Mouse (Mus musculus): ENCODE measurements around the gene Pawr.

The Pawr gene

DNA sequence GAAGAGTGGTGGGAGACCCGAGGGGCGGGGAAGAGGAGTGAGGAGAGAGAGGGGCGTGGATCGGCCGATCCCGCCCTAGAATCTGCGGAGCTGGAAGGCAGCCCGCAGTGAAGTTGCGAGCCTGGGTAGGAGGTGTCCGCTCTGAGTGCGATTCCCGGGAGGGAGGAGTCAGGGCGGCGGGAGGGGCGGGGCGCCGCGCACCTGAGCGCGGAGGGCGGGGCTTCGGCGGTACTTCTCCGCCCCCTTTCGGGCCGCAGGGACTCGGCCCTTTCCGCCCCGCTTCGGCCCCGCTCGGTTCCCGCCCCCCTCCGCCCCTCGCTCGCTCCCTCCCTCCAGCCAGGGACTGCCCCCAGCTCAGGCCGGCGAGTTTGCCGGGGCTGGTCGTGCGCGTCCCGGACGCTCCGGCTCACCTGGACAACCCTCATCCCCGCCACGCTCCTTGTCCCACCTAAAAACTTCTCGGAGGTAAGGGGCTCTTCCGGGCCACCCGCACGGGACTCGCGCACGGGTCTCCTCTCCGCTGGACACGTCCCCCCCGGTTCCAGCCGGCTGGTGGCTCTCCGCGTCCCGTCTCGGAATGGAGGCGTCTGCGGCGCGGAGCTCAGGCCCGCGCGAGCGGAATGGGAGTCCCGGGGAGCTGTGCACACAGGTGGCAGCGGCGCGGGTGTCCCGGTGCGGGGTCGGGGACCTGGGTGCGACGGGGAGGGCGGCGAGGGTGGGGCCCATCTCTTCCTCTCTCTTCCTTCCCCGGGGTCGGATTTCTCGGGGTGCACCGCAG lies at the start of gene Pawr:
TSS of gene Pawr (plus strand) at position 338 of the 778 bp plus-strand sequence.
- DNase-seq = peak; percentile 81 to 86

DNA sequence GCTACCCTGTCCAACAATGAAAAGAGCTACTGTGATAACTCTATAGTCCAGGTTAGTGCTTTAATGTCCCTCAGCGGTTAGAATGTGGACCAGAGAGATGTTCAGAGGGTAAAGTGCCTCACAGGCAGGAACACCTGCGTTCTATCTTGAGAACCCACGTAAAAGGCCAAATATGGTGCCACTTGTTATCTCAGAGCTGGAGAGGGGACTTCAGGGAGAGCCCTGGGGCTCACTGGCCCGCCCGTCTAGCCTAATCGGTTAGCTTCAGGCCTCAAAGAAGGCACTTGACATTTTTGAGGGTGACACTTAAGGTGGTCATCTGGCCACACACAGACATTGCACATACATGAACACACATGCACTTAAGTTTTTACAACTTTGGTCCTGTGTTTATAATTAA lies 49.6 kb upstream of the Pawr start:
- DNase-seq = no peak

DNA sequence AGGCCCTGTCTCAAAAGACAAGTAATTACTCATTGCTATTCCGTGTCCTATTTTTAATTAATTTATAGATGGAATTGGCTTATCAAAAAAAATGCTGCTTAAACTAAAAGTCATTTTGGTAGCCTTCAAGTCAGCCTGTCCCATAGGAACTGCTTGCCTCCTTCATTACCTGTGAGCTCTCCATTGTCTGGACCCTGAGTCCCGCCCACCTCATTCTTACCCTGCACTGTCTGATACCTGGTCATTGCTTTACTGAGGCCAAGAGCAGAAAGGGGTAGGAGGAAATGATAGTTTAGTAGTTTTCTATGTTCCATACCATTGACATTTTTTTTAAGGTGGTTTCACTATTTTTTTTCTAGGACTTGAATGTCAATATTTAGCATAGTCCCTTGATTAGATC lies 48.5 kb upstream of the Pawr start:
- no peak for DNase-seq

DNA sequence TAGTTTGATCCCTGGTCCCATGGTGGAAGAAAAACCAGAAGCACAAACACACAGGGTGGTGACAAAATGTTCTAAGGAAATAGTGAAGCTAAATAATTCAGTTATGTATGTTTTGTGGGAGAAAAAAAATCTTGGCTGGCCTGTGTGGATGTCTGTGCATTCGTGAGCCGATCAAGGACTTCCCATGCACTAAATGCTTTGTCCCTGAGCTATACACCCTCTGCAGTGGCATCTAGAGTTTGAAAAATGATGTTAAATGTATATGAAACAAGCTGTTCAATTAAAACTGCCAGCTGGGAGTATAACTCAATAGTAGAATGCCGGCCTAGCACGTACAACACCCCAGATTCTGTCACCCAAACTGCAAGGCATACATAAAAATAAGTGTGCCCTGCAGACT lies 48.1 kb upstream of the Pawr start:
- no peak for DNase-seq

DNA sequence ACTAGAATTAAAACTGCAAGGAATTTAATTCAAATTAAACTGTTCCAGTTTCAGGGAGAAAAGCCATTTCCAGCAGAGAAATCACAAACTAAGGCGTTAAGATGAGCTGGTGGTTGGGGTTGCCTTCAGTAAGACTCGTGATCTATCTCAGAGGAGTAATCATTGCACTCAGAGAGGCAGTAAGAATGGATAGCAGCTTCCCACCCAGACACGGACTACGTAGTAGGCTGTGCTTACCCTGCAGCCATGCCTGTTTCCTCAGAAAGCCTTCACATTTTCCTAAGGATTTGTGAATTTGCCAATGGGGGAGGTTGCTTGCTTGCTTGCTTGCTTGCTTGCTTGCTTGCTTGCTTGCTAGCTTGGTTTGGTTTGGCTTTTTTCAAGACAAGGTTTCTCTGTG lies 47.5 kb upstream of the Pawr start:
- no peak for DNase-seq

DNA sequence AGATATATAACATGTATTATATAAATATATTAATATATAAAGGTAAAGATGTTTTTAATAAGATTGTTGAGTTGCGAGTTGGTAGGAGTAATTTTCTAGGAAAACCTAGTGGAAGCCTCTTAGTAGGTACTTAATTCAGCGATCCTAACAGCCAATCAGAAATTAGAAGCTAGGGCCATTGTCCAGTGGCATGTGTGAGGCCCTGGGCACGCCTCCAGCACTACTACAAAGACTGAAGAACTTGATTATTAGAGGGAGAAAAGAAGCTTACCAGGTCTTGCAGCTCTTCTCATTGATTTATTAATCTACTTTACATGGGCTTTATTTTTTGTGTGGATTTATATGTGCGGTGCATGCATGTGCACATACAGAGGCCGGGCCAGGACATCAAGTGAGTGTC lies 46.9 kb upstream of the Pawr start:
- no peak for DNase-seq

DNA sequence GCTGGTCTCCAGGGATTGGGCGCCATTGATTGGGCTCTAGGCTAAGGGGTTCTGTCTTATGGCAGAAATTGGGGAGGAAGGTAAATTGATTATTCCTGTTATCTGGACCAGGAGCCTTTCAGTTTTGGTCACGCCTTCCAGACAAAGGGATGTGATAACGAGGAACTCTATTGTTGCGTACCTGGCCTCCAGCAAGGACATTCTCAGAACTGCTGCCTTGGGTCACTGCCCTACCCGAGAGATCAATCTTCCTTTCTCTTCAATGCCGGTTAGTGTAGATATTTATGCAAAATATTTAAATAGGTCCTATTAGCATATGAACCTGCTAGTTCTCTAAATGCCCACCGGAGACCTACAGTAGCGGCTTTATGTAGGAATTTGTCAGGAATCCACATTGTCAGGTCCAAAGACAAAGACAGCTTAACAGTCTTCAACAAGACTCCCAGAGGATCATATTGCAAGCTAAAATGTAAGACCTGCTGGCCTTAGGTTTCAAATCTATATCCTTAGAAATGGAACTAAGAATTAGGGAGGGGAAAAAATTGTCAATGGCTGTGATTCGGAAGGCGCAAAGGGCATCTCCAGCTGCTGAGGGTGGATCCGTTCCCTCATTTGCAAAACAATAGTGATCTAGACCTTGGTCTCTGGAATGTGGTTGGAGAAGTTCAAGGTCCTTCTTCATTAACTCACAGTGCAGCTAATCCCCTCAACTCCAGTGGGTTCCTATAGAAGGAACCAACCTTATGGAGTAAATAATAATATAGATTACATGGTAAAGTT lies 45.1 kb upstream of the Pawr start:
- no peak for DNase-seq

DNA sequence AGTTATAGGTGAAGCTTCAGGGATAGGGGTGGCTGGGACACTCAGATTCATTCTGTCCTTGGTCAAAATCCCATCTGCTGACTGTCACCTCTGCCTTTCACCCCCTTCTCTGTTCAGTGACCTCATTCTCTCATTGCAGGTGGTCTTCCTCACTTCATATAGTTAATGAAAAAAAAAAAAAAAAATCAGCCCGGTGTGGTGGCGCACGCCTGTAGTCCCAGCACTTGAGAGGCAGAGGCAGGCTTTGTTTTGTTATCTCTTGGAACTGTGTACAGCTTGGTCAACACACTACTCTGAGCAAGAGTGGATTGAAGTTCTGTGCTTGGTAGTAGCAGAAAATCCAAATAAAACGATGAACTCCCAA lies 44.5 kb upstream of the Pawr start:
- no peak for DNase-seq

DNA sequence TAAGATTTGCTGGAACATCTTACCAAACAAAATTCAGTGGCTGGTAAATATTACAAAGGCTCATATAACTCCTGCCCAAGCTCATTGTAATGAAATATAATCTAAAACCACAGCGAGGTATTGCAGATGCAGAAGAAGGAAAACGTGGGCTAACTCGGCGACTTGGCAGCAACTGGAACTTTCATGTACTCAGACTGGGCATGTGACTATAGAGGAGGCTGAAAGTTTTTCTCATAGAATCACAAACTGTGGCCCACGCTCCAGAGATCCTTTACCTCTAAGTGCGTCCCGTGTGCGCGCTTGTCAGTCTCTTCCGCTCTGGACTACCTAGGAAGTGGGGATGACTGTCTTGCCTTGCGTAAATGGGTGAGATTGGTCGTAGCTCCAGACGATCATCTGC lies 41.9 kb upstream of the Pawr start:
- no peak for DNase-seq

DNA sequence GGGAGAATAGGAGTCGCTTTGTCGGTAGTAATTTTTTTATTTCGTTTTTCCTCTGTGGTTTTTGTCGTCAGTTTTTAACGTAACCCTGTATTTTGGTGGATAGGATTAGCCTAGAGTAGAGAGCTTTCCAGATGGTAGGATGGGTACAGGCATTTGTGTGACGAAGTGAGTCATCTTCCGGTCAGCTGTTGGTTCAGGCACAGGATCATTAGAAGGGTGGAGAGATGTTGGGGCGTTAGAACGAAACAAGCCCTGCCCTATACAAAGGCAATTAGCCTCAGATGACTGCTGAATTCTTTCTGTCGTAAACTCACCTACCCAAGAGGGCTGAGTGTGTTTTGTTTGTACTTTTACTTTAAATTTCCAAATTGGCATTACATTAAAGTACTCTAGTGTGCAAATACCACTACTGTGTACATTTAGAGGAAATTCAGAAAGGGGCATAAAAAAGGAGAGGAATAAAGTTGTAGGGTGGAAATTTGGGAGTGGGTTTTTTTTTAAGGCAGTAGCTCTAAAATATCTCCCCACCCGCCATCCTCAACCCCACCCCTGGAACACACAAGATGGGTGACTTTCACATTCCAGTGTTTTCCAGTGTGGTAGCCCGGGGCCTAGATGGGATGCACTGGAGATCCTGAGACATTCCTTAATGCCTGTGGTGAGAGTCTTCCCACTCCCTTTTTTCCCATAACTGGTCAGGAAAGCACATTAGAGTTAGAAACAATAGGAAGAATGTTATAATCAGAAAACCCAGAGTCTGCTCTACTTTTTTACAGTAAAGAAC lies 40.0 kb upstream of the Pawr start:
- DNase-seq = no peak

DNA sequence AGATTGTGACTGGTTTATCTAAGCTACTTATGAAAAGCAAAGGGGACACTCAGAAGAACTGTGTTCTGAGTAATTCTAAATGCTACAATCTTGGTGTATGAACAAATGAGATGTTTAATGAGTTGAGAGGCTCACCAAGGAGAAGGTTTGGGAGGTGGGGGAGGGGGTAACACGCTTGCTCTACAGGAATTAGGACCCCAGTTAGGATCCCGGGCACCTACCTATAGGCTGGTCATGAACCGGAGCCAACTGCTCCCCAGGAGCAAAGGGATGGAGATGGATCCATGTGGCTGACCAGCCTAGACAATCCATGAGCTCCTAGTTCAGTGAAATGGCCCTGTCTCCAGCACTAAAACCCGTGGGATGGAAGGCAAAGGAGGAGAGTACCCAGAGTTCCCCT lies 39.3 kb upstream of the Pawr start:
- DNase-seq = no peak

DNA sequence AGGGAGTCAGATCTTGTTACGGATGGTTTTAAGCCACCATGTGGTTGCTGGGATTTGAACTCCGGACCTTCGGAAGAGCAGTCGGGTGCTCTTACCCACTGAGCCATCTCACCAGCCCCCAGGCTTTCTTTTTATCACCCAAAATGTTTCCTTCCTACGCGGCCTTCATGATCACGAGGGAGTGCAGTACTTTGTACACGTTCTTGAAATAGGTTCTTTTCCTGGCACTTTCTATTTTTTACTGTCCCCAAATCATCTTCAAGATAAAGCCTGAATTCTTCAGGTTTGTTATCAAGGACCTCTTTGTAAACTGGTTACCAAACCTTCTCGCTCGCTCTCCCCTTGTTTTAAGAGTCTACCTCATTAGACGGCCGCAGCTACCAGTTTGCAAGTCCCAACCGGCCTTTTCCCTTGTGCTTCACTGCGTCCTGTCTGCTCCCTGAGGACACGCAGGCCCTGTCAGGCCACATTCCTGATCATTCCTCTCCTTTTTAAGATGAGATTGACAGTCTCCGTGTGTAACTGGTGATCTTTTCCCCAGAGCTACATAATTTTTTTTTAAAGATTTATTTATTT lies 38.2 kb upstream of the Pawr start:
- DNase-seq = no peak

DNA sequence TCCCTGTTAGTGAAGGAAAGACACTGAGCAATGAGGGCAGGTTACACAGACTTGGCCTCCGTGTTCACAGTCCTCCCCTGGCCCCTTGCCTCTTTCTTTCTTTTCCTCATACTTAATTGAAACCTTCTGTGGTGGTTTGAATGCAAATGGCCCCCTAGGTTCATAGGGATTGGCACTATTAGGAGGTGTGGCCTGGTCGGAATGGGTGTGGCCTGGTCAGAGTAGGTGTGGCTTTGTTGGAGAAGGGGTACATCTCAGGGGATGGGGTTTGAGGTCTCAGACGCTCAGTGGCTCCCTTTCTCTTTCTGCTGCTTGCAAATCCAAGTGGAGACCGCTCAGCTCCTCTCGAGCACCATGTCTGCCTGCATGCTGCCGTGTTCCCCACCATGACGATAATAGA lies 37.2 kb upstream of the Pawr start:
- no peak for DNase-seq

DNA sequence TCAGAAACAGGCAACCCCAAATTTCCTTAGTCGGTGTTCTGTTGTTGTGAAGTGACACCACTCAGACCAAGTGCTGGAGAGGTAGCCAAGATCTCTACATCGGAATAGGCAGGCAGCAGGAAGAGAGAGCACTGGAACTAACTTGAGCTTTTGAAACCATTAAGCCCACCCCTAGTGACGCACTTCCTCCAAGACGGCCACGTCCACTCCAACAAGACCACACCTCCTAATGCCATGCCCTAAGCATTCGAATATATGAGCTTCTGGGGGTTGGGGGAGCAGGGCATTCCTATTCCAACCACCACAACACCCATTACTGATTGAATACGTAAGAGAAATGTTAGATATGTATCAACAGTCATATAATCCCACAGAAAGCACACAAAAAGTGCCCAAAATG lies 35.5 kb upstream of the Pawr start:
- no peak for DNase-seq

DNA sequence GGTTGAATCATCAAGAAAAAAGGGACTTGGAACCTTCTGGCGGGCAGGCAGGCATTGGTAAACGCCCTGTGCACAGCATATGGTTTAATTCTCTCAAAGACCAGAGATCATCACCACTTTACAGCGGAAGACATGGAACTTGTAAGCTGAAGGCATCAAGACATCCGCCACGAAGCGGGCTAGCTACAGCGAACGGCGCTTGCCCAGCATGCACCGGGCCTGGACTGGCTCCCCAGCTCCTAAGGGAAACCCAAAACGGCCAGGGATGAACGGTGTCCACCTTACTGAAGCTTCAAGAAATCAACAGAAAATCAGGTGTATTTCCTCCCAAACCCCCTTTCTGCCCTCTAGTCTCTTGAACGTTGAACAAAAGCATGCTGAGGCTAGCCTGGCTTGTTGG lies 33.7 kb upstream of the Pawr start:
- DNase-seq = no peak

DNA sequence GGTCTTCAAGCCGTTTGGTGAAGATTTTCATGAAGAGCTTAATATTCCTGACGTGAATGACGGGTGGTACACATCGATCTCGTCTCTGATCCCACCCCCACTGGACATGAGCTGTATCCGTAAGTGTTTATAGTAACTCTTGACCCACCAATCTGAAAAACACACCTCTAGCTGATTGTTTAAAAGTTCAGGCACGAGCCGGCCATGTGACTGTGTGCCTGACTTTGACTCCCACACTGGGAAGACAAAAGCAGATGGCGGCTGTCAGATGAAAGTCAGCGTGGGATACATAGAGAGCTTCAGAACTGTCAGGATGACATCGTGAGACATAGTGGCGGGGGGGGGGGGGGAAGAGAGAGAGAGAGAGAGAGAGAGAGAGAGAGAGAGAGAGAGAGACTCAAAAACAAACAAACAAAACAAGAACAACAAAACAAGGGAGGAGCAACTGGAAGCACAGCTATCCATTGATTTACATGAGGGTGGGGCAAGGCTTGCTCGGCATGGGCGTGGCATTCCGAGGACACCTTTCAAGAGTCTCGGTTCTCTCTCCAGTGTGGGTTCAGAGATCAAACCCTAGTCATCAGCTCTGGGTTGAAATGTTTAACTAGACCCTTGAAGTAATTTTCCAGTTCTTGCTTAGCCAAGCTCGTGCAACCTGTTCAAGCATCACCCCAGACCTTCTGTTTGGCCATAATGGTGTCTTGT lies 32.9 kb upstream of the Pawr start:
- DNase-seq = peak; percentile 49 to 61

DNA sequence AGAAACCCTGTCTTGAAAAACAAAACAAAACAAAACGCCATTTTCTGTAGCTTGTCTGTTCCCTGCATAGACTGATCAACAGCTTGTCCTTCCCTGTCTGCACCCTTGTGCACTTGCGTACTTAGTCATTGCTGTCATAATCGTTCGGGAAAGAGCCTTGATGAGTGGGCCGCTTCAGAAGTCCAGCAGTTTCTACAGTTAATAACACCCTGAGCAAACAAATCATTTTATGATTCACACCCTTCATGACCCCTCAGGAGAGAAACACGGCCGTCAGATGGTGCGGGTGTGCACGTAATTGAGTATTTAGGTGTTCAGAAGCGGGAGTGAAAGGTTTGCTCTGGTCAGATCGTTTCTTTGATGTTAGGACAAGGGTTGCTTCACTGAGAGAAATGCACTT lies 32.1 kb upstream of the Pawr start:
- DNase-seq = no peak

DNA sequence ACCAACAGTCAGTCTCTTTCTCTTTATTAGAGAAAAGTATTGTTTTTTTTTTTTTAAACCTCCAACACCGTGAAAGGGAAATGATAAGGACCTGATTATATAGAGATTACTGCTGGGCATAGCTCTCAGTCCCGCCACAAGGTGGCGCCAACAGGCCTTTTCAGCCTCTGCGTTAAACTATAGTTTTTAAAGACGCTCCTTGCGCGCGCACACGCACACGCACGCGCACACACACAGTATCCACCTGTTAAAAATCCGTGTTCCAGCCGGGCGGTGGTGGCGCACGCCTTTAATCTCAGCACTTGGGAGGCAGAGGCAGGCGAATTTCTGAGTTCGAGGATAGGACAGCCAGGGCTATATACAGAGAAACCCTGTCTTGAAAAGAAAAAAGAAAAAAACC lies 31.1 kb upstream of the Pawr start:
- DNase-seq = peak; percentile 80 to 89

DNA sequence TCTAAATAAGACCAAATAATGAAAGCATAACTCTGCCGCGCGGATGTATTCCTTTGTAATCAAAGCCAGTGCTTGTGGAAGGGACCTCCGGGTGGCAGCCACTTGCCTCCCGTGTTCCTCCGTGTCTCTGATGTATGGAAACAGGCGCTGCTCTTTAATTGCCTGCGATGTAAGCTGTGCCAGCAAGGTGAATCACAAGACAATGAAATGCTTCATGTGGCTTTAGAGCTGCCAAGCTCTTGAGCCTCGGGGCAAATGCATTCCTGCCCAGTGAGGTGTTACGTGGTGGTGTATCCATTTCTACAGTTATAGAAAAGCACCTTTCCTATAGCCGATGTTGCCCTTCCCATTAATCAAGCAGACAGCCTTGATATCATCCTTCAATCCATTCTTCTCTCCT lies 24.1 kb upstream of the Pawr start:
- DNase-seq = no peak

DNA sequence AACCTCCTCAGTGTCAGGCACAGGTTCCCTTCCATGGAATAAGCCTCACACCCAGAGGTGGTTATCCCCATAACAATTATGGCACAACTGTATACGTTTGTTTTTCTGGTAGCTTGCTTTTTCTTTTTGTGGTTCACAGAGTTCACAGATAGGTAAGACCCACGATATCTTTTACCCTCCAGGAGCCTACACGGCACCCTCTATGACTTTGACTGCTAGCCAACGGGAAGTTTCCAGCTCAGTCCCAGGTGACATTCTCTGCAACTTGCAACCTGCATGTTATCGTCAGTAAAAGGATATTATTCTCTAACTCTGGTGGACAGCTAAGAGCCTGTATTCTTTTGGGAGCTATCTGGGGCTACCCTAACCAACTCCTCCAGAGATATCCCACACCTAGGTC lies 21.7 kb upstream of the Pawr start:
- DNase-seq = no peak

DNA sequence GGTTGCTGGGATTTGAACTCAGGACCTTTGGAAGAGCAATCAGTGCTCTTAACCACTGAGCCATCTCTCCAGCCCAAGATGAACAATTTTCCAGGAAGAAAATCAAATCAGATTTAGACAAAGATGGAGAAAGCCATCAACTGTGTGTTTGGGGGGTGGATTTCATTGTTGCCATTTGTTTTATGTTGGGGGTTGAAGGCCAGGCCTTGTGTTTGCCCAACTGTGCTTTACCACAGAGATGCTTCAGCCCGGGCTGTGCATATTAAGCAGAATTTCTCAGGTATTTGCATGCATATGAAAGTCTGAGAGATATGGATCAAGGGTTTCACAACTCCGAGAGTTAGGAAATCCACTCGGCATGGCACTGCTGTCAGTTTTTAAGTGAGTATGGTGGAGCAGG lies 20.5 kb upstream of the Pawr start:
- DNase-seq = no peak

DNA sequence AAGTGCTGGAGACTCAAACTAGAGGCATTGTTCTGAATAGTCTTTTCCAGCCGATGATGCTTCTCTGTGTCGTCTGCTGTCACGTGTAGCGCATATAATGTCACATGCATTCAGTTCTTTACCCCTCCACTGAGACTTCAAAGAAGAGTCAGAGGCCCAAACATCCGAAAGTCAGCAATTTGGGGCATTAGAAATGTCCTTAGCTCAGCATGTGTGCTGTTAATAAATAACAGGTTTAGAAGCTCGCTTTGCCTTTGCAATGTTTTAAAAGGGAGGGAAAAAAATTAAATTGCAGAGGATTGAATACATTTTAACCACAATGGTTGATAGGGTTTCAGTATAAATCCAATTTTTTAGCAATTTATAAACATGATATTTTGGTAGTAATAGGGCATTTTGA lies 18.1 kb upstream of the Pawr start:
- DNase-seq = peak; percentile 32 to 72

DNA sequence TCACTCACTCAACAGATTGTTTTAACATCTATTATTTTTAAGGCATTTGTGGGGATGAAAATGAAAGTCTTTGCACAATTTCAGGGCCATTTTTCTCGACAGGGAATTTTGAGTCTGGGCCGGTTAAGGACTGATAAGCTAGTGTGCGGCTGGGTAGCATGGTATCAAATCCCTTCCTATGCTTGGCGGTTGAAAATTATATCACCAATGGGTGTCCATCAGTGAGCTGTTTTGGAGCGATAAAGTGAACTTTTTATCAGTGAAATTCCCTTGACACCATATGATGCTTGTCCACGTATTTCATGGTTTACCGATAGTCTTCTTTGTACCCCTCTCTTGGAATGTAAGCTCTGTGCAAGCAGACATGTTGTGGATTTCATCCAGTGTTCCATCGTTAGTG lies 17.5 kb upstream of the Pawr start:
- no peak for DNase-seq
